Comparison of ENCODE assay signal across 23 mouse cellular contexts in the genomic region with DNA sequence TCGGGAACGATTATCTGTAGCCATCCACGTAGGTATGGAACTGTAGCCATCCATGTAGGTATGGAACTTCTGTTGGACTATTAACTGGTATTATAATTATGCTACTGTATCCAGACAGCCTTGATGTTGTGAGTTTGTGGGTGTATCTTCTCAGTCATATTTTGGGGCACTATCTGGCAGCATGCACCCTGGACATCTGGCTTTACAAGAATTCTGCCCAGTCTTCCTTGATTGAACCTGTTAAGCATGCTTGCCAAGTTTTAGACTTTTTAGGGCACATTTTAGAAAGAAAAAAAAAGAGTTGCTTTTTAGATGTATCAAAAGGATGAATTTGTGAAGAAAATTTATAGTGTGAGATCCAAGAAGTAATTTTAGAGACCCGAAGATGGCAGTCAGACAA.
A peak's percentile ranks its signal among the peaks of the same experiment; 100 is the strongest.
DNase-seq lines count a peak whose midpoint lies in the region; TF ChIP-seq lines count a peak whose summit lies in the region.
"Had no signal": no experiment of that assay in that cellular context is flagged by ENCODE, and none has a peak within 500 bp of the region (broad histone marks: within the 10 kb centered on the region; RNA-seq: fewer than 3 reads in every experiment).

No protein-coding gene starts in this region.

- no peak overlapping the region for H3K27ac ChIP-seq in left cerebral cortex, adult 2 months
- H3K27ac ChIP-seq: forebrain, embryonic 10.5 days; forebrain, embryonic 13.5 days; heart, embryonic 15.5 days; hindbrain, embryonic 10.5 days; hindbrain, embryonic 13.5 days had no signal

- intact Hi-C loops in left cerebral cortex, postnatal 14 days (cut with DNase I), result loop anchor here (5.0 kb wide), 3 partner anchors 827 to 952 kb away; partner anchors contain the start of gene B430305J03Rik
- intact Hi-C loops in left cerebral cortex, adult 2 months (cut with DNase I), result loop anchor here (5.0 kb wide), 1 partner anchor 832 kb away; the partner anchor contains the start of gene Rap2b

- TF ChIP-seq CTCF in left cerebral cortex, adult 2 months (IDR thresholded peaks at IDR 0.05), result no peak

- no peak overlapping the region for H3K4me3 ChIP-seq in left cerebral cortex, adult 2 months
- H3K4me3 ChIP-seq: forebrain, embryonic 10.5 days; forebrain, embryonic 13.5 days; heart, embryonic 12.5 days; heart, embryonic 15.5 days; hindbrain, embryonic 10.5 days; hindbrain, embryonic 13.5 days had no signal

- peak; percentile 21 to 30 for DNase-seq in left cerebral cortex, postnatal 14 days (ENCODE audit: low spot score in 2 of 2)
- no peak for DNase-seq in left cerebral cortex, adult 2 months (ENCODE audit: extremely low spot score in 1 of 2, low spot score in 2 of 2)
- DNase-seq in brain, adult 2 months (ENCODE audit: low read depth, low spot score), result peak; percentile 67
- peak; percentile 18 to 59 for DNase-seq in frontal cortex, adult 2 months (ENCODE audit: extremely low spot score in 1 of 2, low spot score in 1 of 2)
- peak; percentile 42 to 67 for DNase-seq in right cerebral cortex, postnatal 10 days (ENCODE audit: low spot score in 2 of 2)
- no peak for DNase-seq in retina, postnatal 1 day
- no peak for DNase-seq in urinary bladder, adult 2 months (ENCODE audit: low spot score)
- DNase-seq in urinary bladder, postnatal 10 days (ENCODE audit: low spot score), result no peak
- DNase-seq: adrenal gland, adult 2 months; adrenal gland, postnatal 14 days; cerebellum, adult 18-20 months; cerebellum, adult 9-10 months; cerebellum, postnatal 14 days; gastrocnemius, postnatal 25 days; heart, adult 18-20 months; heart, postnatal 10 days; heart, postnatal 36 days had no signal

Comparison
In these comparisons a context has a peak if more than half of its experiments do, and no peak if none do; other contexts are left out.
1. DNase-seq: peak in left cerebral cortex, postnatal 14 days (2 of 2), brain, adult 2 months (single experiment), frontal cortex, adult 2 months (2 of 2) and right cerebral cortex, postnatal 10 days (2 of 2); none in left cerebral cortex, adult 2 months (0 of 2), retina, postnatal 1 day (single experiment), urinary bladder, adult 2 months (single experiment) and urinary bladder, postnatal 10 days (single experiment).